Mouse (Mus musculus): ENCODE measurements around the gene Zfand2b. TPM values are rescaled to one million over a fixed set of nuclear protein-coding genes. Genes with fewer than 3 reads are reported as not detected.

Zfand2b gene
- total RNA-seq (2021): 10 to 100 TPM; 25.5 to 27.3 TPM
- long read RNA-seq, transcript Zfand2b-204 (10 exons, 1,206 nt): major isoform, 7 of 38 reads
- long read RNA-seq, transcript Zfand2b-201 (9 exons, 1,316 nt): major isoform, 7 of 38 reads
- long read RNA-seq, partial matches to known transcripts: 18 of 38 reads
- long read RNA-seq, other reads (novel, unspliced or antisense): 6 of 38 reads

DNA sequence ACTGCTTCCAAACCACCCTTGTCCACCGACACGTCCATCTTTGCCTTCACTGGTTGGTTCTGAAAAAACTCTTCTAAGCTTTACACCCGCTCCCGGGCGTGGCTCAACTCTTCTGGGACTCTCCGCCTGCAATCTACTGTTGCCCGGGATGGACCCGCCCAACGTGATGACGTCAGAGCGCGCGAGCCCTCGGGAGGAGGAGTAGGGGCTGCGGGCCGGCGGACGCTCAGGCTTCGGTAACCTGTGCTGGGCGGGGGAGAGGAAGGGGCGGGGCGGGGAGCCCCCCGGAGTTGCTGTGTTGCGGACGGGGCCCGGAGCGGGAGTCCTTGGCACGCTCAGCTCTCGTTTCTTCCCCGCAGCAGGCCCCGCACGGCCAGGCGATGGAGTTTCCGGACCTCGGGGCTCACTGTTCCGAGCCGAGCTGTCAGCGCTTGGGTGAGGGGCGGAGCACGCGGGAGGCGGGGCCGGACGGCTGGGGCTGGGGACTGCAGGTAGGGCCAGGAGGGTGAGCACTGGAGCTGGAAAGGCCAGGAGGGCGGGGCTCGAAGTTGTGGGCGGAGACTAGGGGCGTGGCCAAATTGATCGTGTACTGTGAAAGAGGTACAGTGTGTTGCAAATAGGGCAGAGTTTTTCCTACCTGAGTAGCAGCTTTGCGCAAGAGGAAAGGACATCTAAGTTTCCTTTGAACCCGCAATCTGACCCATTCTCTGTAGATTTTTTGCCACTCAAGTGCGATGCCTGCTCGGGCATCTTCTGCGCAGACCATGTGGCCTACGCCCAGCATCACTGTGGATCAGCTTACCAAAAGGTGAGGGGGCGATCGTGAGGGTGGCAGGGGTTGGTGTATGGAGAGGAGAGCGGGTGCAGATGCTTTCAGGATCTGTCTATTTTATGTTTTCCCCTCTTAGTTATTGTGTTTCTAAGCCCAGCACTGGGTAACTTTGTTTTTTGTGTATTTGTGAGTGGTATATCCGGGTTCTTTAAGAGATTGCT, at the start of gene Zfand2b:
Gene Zfand2b, plus strand, starts transcription at position 175 of the 993 bp plus-strand sequence.
- DNase-seq (ENCODE audit: low spot score in 2 of 2): peak; percentile 93

GRCm38 (mm10) chr1:75122211-75122610, 46.2 kb upstream of the Zfand2b start:
- DNase-seq (ENCODE audit: low spot score in 2 of 2): no peak

DNA sequence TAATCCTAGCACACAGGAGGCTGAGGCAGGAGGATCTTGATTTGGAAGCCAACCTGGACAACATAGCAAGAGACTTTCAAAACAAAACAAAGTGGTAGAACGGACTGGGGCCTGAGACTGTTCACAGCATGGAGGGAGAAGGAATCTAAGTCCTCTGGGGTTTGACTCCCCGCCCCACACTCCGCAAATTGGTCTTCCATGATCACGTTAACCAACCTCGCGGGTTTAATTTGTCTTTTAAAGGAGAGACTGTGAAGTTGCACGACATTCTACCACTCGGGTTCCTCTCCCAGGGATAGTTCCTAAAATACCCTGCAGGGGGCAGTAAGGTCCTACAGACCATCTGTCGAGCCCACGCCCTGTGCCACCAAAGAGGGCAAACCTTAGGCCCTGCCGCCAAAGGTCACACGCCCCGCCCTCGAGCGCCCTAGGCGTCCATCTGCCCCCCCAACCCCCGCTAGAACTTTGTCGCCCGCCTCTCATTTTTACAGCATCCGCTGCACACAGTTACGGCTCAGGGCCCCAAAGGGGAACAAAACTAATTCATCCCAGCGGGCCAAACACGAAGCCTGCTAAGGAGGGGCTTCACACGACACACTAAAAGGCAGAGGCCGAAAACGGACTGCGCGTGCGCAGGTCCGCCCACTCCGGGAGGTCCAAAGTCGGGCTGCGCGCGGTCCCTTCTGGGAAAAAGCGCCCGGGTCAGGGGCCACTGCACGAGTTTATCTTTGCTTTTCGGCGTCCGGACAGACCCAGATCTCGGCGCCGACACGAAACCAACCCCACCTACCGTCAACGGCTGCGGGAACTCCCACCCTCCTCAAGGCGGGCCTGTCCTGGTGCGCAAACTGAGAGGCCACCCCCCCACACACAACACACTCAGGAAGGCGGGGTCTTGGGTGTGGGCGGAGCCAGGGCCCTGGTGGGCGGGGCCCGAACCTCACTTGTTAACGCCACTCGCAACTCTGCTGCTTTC, 43.8 kb upstream of the Zfand2b start, which contains the start of gene Nhej1:
Gene Nhej1, minus strand, starts transcription at position 855 of the 976 bp plus-strand sequence.
- peak; percentile 89 to 92 for DNase-seq (ENCODE audit: low spot score in 2 of 2)

DNA sequence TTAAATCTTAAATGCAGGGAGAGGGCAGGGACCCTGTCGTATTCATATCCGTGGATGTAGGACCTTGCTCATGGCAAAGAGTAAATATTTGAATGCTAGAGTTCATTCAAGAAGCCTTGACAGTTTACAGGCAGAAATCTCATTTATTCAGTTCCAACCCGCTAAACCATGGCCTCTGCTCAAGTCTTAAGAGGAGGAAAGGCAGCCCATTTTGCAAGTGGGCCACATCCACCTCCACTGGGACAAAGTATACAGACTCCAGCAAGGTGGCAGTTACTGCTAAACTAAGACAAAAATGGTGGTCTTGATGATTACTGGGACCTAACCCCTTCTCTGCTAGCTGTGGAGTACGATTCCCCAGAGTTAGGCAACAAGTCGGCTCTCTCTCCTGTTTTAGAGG, 43.0 kb upstream of the Zfand2b start:
- no peak for DNase-seq (ENCODE audit: low spot score in 2 of 2)

DNA sequence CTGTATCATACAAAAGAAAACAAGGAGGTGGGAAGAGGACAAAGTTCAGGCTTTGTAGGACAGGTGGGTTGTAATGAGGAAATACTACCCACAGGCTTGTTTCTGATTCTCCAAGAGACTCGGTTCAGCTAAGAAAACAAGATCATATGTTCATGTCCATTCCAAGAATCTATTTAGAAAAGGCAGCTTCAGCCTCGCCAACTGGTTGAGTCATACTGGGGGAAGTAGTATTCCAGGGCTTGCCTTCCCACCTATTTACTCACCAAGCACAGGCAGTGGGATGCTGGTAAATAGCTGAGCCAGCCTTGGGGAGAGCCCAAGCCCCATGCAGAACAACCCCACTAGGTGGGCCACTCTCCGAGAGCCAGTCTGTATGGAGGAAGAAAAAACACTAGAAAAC, 39.8 kb upstream of the Zfand2b start:
- DNase-seq (ENCODE audit: low spot score in 2 of 2): no peak

DNA sequence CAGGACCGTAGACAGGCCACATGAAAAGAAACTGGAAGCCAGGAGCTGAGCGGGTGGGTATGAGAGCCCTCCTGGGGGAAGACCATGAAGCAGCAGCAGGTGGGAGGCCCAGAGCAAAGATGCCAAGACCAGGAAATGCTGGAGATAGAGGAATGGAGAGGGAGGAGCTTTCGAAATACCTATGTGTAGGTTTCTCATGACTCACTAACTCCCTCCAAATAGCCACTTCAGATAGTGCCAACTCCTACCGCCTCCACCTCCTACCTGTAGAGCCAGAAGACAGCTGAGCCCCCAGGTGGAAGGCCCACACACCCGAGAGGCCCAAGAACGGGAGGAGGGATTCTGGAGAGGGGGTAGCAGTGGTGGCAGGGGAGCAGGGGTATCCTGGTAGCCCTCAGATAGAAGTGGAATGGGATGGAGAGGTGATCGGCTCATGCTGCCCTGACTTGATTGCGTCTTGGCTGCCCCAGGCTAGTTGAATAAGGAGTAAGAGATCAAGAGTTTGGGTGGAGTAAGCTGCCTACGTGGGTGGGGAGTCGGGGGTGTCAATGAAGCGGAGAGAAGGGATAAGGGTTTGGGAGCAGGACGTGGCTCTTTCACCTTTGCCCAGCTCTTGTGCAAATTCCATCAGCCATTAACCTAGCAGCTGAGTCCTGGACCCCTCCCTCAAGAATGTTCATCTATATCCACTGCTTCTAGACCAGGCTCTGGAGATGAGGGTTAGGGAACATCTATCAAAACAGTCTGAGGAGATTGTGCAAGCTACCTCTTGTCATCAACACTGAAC, 34.8 kb upstream of the Zfand2b start, which contains the start of gene Slc23a3:
Gene Slc23a3, minus strand, starts transcription at position 470 of the 787 bp plus-strand sequence.
- DNase-seq (ENCODE audit: low spot score in 2 of 2): no peak

- no peak for DNase-seq (ENCODE audit: low spot score in 2 of 2)
Observed at GRCm38 (mm10) chr1:75136293-75136692, 32.2 kb upstream of the Zfand2b start.

DNA sequence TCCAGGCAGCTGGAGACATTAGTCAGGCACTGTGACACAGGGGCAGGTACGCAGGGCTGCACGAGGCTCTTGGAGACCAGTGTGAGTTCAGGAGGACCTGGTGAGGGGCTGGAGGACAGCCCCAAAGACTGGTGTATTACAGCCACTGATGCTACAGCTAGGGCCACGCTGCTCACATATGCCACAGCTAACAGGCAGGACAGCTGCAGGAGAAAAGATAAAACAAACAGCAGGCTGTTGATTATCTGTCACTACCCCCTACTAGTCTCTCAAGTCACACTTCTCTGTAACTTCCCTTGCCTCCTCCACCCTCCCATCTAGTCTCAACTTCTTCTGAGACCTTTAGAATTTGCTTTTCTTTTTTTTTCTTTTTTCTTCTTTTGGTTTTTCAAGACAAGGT, 31.7 kb upstream of the Zfand2b start:
- DNase-seq (ENCODE audit: low spot score in 2 of 2): no peak

- DNase-seq (ENCODE audit: low spot score in 2 of 2): no peak
Observed at GRCm38 (mm10) chr1:75138448-75138847, 30.0 kb upstream of the Zfand2b start.

DNA sequence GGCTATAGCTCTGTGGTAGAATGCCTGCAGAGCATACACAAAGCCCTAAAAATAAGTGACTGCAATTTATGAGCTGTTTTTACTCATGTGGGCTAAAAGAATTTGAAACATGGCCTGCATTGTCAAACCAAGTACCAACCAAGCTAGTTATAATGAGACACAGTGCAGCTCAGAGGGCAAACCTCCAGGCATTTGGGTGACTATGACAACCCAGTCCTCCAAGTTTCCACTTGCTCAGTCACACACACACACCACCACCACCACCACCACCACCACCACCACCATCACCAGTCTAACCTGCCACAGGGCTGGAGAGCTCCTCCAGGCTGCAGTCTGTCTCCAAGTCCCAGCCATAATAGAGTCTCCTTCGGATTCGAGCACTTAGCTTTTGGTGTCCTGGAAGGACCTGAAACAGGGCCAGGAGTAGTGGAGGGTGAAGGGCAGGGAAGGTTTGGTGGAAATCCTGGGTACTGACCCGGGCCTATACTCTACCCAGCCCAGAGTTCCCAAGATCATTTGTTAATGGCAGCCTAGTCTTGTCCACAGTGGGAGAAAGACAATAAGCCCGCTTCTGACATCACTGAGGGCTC, 27.8 kb upstream of the Zfand2b start:
- no peak for DNase-seq (ENCODE audit: low spot score in 2 of 2)

GRCm38 (mm10) chr1:75141486-75142190, 26.8 kb upstream of the Zfand2b start:
- DNase-seq (ENCODE audit: low spot score in 2 of 2): peak; percentile 52 to 64

DNA sequence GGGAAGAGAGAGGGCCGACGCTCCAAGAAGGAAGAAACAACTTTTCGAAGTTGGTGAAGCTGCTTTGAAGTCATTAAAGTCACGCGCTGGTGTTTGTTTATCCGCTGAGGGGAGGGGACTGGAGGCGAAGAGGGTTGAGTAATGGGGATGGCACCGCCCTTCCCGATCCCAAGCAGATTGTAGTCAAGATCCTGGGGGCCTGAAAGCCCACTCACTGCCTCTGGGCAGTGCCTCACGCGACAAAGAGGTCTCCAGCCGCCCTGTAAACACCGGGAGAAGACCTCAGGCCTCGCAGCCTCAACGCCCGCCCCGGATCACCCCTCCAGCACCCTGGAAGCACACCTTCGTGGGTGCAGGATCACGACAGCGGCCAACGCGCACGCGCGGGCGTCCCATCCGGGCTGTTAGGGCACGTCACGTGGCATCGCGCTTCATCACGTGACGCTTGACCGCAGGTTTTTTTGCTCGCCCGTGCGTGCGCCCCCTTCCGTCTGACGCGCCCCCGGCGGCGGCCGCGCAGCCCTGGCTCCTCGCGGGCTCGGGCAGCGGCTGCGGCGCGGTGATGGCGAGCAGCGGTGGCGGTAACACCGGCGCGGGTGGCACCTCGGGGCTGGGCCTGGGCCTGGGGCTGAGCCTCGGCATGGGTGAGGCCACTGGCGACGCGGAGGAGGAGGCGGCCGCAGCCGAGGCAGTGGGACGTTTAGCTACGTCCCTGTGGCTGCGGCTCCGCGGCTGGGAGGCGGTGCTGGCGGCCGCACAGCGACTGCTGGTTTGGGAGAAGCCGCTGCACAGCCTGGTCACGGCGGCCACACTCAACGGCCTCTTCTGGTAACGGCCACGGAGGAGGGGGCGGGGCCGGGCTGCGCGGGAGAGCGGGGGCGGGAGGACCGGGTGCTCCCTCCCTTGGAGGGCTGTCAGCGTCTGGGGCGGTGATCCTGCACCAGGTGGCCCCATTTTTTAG, 25.9 kb upstream of the Zfand2b start, which contains the start of the genes Cnppd1 and Retreg2:
Gene Cnppd1, minus strand, starts transcription at position 411 of the 961 bp plus-strand sequence.
Gene Retreg2, plus strand, starts transcription at position 478 of the 961 bp plus-strand sequence.
- DNase-seq (ENCODE audit: low spot score in 2 of 2): peak; percentile 95 to 97

DNA sequence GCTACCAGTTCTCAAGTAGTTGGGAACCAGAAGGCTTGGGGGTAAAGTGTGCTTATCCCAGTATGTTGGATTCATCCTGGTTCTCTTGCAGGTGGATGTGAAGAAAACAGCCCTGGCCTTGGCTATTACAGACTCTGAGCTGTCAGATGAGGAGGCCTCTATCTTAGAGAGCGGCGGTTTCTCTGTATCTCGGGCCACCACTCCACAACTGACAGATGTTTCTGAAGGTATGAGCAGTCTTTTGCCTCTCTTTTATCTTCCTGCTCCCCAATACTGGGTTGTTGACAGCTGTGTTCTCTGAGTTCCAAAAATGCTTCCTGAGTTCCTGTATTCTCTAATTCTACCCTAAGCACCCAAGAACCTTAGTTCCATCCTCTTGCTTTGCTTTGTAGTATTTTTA, 22.9 kb upstream of the Zfand2b start:
- no peak for DNase-seq (ENCODE audit: low spot score in 2 of 2)

DNA sequence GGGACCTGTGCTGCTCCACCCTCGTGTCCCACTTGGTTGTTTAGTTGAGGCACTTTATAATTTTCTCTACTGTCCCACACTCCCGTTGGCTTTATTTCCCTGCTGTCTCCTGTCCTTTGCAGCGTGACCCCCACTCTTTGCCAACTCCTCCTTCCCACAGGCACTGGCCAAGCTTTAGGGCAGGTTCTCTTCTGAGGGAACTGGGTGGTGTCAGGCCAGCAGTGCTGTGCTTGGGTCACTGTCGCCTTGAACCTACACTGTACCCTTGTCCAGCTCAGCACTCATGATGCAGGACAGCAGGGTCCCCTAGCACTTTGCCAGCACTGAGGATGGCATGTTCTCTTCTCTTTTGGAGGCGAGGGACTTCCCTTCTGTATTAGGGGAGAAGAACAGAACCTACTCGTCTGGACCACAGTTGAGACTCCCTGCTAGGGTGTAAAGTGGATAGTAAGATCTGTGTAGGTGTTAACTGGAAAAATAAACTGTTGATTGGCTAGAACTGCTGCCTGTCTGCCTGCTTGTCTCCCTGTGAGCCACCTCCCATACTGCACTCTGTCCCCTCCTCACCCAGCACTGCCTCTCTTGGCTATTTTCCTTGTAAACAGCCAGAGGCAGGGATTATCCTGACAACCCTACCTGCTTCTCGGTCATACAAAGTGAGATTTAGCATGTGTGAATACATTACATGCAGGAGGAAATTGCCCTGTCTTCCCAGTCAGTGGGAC, 20.9 kb upstream of the Zfand2b start:
- DNase-seq (ENCODE audit: low spot score in 2 of 2): no peak

DNA sequence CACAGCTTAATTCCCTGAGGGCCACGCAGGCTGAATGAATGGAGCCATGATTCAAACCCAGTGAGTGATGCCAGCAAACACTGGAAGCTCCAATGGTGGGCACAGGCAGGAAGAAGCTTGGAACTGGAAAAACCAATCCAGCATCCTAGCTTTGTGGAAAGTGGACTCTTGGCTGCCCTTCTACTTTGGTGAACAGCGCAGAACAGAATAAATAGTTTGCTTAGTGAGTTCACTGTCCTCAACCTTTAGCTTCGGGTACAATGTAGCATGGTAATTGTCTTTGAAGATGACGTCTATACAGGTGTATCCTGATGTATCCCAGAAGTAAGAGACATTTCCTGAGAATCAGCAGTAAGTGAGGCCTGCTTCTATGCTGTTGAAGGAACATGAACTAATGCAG, 19.7 kb upstream of the Zfand2b start:
- no peak for DNase-seq (ENCODE audit: low spot score in 2 of 2)

DNA sequence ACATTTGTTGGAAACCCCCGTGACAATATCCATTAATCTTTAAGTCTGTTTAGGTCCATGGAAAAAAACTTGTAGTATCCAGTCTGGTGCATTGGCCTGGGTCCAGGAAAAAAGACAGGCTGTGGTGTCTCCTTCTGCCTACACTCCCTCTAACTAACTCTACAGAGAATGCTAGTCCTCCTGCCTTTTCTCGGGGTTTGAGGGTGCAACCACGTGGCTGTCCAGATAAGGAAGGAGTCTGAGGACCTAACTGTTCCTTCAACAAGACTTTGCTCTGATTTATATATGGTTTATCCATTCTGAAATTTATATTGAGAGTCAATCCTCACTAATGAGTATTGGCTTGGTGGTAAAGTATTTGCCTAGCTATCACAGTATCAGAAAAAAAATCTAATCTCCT, 12.6 kb upstream of the Zfand2b start:
- no peak for DNase-seq (ENCODE audit: low spot score in 2 of 2)

DNA sequence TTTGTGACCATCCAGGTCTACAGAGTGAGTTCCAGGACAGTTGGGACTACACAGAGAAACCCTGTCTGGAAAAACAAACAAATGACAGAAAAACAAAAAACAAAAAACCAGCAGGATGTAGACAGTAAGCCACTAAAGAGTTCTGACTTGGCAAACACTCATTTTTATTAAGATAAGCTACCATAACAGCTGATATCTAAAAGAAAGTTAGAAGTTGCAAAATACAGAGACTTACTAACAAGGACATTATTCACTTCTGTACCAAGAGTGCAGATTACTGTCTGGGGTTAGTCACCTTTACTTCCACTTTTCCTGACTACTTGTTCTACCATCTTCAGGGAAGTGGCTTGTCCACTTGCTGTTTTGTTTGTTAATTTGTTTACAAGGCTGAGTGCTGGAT, 9.5 kb upstream of the Zfand2b start:
- DNase-seq (ENCODE audit: low spot score in 2 of 2): no peak
